Mouse (Mus musculus): ENCODE results near the gene Gm20920.
"Not testable (repeated sequence)": the region's sequence is repeated elsewhere in the genome, so short reads cannot be mapped to it uniquely, and the experiment has no call there.

The Gm20920 gene

DNA sequence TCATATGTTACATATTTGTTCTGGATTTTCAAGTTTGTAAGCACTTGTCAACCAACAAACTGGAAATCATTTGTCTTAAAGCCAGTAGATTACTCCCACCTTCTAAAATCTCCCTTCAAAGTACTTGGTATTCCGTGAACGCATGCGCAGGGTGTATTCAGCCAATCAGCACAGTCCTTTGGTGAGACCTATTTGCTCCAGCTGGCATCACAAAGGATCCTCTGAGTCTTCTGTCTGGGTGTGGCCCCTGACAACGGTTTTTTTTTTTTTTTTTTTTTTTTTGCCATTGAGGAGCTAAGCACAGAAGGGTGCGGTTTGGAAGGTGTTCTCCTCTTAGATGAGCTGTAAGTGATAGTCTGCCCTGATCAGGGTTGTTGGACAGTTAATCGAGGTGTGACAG lies at the start of gene Gm20920:
Gene Gm20920, plus strand, starts transcription at position 301 of the 400 bp plus-strand sequence.
- not testable (repeated sequence) for DNase-seq
